Mouse (Mus musculus): ENCODE measurements around the gene Vash2. TPM values are rescaled to one million over a fixed set of nuclear protein-coding genes. Genes with fewer than 3 reads are reported as not detected.

Gene Vash2
- polyA plus RNA-seq, 1 experiment from 2014 or later = 88.3 TPM

GRCm38 (mm10) chr1:190951014-190951413, 28.1 kb downstream of the Vash2 start:
- Histone ChIP-seq H3K4me2 (ENCODE audit: low read depth, low read length) (no peak overlapping the region), H3K4me3 (ENCODE audit: low read depth, low read length) (no peak overlapping the region), H3K9me3 (replicated peaks; ENCODE audit: control insufficient read depth, low read length) (no peaks in the 10 kb centered on the region), H3K27me3 (ENCODE audit: control insufficient read depth, insufficient read depth, low read length) (no peaks in the 10 kb centered on the region), H3K36me3 (replicated peaks; ENCODE audit: control insufficient read depth, insufficient read depth, low read depth, low read length) (peaks cover 2% of the 10 kb centered on the region; the same call in 1 of the 2 replicates), H3K4me1 (ENCODE audit: control insufficient read depth, insufficient read depth, low read length) (no peaks in the 10 kb centered on the region), H3K9ac (replicated peaks; ENCODE audit: low read length) (no peak overlapping the region), H3K27ac (replicated peaks; ENCODE audit: low read depth, low read length) (no peak overlapping the region)
- ATAC-seq (replicated peaks; ENCODE audit: insufficient number of reproducible peaks, low FRiP score, low TSS enrichment, low read depth) (no peak), DNase-seq (ENCODE audit: low spot score) (no peak)
- WGBS = 88% methylated on average over 5 of the region's 5 CpGs

DNA sequence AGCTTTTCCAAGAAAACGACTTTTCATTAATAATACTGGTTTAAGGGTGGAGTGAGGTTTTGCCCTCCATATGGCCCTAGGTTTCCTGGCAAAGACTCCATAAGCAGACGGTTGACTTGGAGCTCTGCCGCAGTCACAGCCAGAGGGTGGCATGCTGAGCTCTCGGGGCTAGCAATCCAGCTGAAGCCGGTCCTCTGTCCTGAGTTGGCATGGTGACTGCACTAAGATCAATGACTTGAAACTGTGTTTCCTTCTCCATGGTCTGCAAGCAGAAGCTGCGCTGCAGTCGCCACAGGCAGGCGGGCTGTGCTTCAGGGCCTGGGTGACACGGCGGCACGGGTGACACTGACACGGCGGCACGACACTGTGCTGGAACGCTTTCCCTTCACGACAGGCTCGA, 30.2 kb downstream of the Vash2 start:
- Histone ChIP-seq H3K9ac (replicated peaks; ENCODE audit: low read length) (no peak overlapping the region), H3K4me1 (ENCODE audit: control insufficient read depth, insufficient read depth, low read length) (no peaks in the 10 kb centered on the region), H3K27ac (replicated peaks; ENCODE audit: low read depth, low read length) (no peak overlapping the region), H3K4me2 (ENCODE audit: low read depth, low read length) (no peak overlapping the region), H3K4me3 (ENCODE audit: low read depth, low read length) (no peak overlapping the region), H3K27me3 (ENCODE audit: control insufficient read depth, insufficient read depth, low read length) (no peaks in the 10 kb centered on the region), H3K36me3 (replicated peaks; ENCODE audit: control insufficient read depth, insufficient read depth, low read depth, low read length) (no peaks in the 10 kb centered on the region; the same call in 1 of the 2 replicates), H3K9me3 (replicated peaks; ENCODE audit: control insufficient read depth, low read length) (no peaks in the 10 kb centered on the region)
- whole genome bisulfite sequencing = 93% methylated on average over 17 of the region's 17 CpGs
- ATAC-seq (replicated peaks; ENCODE audit: insufficient number of reproducible peaks, low FRiP score, low TSS enrichment, low read depth) (no peak), DNase-seq (ENCODE audit: low spot score) (no peak)

DNA sequence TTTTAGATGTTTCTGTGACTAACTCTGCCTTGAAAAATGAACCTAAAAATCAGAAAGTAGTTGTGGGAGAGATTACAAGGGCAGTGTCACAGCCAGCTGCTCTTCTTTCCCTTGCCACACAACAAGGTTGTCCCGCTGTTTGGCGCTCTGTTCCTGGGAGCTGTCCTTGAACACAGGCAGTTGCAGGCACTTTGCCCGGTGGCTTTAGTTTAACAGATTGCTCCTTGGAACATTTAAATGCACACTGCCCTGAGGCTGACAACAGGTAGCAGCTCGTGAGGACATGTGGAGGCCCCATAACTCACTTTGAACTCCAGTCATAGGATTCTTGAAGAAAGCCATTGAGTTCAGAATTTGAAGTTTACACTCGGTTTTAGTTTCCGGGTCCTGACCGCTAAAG, 30.7 kb downstream of the Vash2 start:
- Histone ChIP-seq H3K9ac (replicated peaks; ENCODE audit: low read length) (no peak overlapping the region), H3K27ac (replicated peaks; ENCODE audit: low read depth, low read length) (no peak overlapping the region), H3K4me1 (ENCODE audit: control insufficient read depth, insufficient read depth, low read length) (no peaks in the 10 kb centered on the region), H3K36me3 (replicated peaks; ENCODE audit: control insufficient read depth, insufficient read depth, low read depth, low read length) (no peaks in the 10 kb centered on the region; the same call in 1 of the 2 replicates), H3K27me3 (ENCODE audit: control insufficient read depth, insufficient read depth, low read length) (no peaks in the 10 kb centered on the region), H3K9me3 (replicated peaks; ENCODE audit: control insufficient read depth, low read length) (no peaks in the 10 kb centered on the region), H3K4me3 (ENCODE audit: low read depth, low read length) (no peak overlapping the region), H3K4me2 (ENCODE audit: low read depth, low read length) (no peak overlapping the region)
- ATAC-seq (replicated peaks; ENCODE audit: insufficient number of reproducible peaks, low FRiP score, low TSS enrichment, low read depth) (no peak), DNase-seq (ENCODE audit: low spot score) (no peak)
- 90% methylated on average over 7 of the region's 7 CpGs for WGBS

GRCm38 (mm10) chr1:190947986-190948385, 31.1 kb downstream of the Vash2 start:
- no peak overlapping the region for H3K4me2 ChIP-seq (ENCODE audit: low read depth, low read length)
- H3K27ac ChIP-seq (replicated peaks; ENCODE audit: low read depth, low read length) = no peak overlapping the region
- no peaks in the 10 kb centered on the region for H3K4me1 ChIP-seq (ENCODE audit: control insufficient read depth, insufficient read depth, low read length)
- DNase-seq (ENCODE audit: low spot score) (no peak), ATAC-seq (replicated peaks; ENCODE audit: insufficient number of reproducible peaks, low FRiP score, low TSS enrichment, low read depth) (no peak)
- H3K27me3 ChIP-seq (ENCODE audit: control insufficient read depth, insufficient read depth, low read length) = no peaks in the 10 kb centered on the region
- no peak overlapping the region for H3K4me3 ChIP-seq (ENCODE audit: low read depth, low read length)
- no peaks in the 10 kb centered on the region for H3K9me3 ChIP-seq (replicated peaks; ENCODE audit: control insufficient read depth, low read length)
- no peak overlapping the region for H3K9ac ChIP-seq (replicated peaks; ENCODE audit: low read length)
- no peaks in the 10 kb centered on the region; the same call in none of the 2 replicates for H3K36me3 ChIP-seq (replicated peaks; ENCODE audit: control insufficient read depth, insufficient read depth, low read depth, low read length)
- WGBS = 75% methylated on average over 5 of the region's 5 CpGs

GRCm38 (mm10) chr1:190944109-190944760, 34.9 kb downstream of the Vash2 start:
- Histone ChIP-seq H3K4me2 (ENCODE audit: low read depth, low read length) (no peak overlapping the region), H3K27me3 (ENCODE audit: control insufficient read depth, insufficient read depth, low read length) (no peaks in the 10 kb centered on the region), H3K36me3 (replicated peaks; ENCODE audit: control insufficient read depth, insufficient read depth, low read depth, low read length) (peaks cover 5% of the 10 kb centered on the region), H3K9me3 (replicated peaks; ENCODE audit: control insufficient read depth, low read length) (no peaks in the 10 kb centered on the region), H3K4me3 (ENCODE audit: low read depth, low read length) (no peak overlapping the region), H3K27ac (replicated peaks; ENCODE audit: low read depth, low read length) (no peak overlapping the region), H3K9ac (replicated peaks; ENCODE audit: low read length) (no peak overlapping the region), H3K4me1 (ENCODE audit: control insufficient read depth, insufficient read depth, low read length) (no peaks in the 10 kb centered on the region)
- peak; percentile 73 for ATAC-seq (replicated peaks; ENCODE audit: insufficient number of reproducible peaks, low FRiP score, low TSS enrichment, low read depth)
- 52% methylated on average over 6 of the region's 6 CpGs for WGBS
- DNase-seq (ENCODE audit: low spot score) = peak; percentile 84

DNA sequence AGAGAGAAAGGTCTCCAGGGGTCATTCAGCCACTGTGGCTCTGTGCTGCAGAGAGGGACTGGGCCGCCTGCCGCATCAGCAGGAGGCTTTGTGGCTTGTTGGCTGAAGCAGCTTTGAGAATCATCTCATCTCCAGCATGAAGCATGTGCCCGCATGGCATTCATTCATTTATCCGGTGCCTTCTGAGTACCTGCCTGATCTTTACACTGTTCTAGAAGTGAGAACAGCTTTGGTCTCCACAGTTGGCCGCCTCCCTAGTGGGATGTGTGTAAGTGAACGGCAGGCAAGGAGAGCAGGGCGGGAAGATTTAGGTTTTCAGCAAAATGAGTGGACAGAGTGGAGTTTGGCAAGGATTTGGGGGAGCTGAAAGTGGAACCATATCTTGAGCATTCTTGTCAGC, 39.3 kb downstream of the Vash2 start:
- 84% methylated on average over 7 of the region's 7 CpGs for WGBS
- Histone ChIP-seq H3K4me3 (ENCODE audit: low read depth, low read length) (no peak overlapping the region), H3K4me2 (ENCODE audit: low read depth, low read length) (no peak overlapping the region), H3K36me3 (replicated peaks; ENCODE audit: control insufficient read depth, insufficient read depth, low read depth, low read length) (peaks cover 5% of the 10 kb centered on the region), H3K4me1 (ENCODE audit: control insufficient read depth, insufficient read depth, low read length) (no peaks in the 10 kb centered on the region), H3K27ac (replicated peaks; ENCODE audit: low read depth, low read length) (no peak overlapping the region), H3K27me3 (ENCODE audit: control insufficient read depth, insufficient read depth, low read length) (no peaks in the 10 kb centered on the region), H3K9ac (replicated peaks; ENCODE audit: low read length) (no peak overlapping the region), H3K9me3 (replicated peaks; ENCODE audit: control insufficient read depth, low read length) (no peaks in the 10 kb centered on the region)
- ATAC-seq (replicated peaks; ENCODE audit: insufficient number of reproducible peaks, low FRiP score, low TSS enrichment, low read depth) = no peak
- no peak for DNase-seq (ENCODE audit: low spot score)

DNA sequence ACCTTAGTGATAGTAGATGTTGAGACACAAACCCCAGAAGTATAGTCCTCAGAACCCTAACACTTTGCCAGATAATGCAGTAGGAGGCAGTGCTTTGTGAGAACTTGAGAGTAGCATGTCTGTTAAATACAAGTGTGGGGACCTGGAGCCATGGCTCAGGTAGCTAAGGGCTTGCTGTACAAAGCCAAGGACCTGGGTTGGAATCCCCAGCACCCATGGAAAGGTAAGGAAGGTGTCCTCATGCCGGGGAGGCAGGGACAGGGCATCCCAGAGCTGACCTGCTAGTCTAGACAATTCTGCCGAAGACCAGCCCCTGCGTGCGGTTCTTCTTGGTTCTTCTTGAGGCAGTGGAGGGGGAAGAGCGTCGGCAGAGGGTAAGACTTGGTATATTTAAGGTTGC, 48.9 kb downstream of the Vash2 start:
- H3K4me1 ChIP-seq (ENCODE audit: control insufficient read depth, insufficient read depth, low read length) = no peaks in the 10 kb centered on the region
- 86% methylated on average over 6 of the region's 6 CpGs for WGBS
- DNase-seq (ENCODE audit: low spot score) = no peak
- H3K27me3 ChIP-seq (ENCODE audit: control insufficient read depth, insufficient read depth, low read length) = no peaks in the 10 kb centered on the region
- no peaks in the 10 kb centered on the region; the same call in 1 of the 2 replicates for H3K36me3 ChIP-seq (replicated peaks; ENCODE audit: control insufficient read depth, insufficient read depth, low read depth, low read length)
- no peak overlapping the region for H3K4me2 ChIP-seq (ENCODE audit: low read depth, low read length)
- H3K9me3 ChIP-seq (replicated peaks; ENCODE audit: control insufficient read depth, low read length) = no peaks in the 10 kb centered on the region
- H3K4me3 ChIP-seq (ENCODE audit: low read depth, low read length) = no peak overlapping the region
- H3K27ac ChIP-seq (replicated peaks; ENCODE audit: low read depth, low read length) = no peak overlapping the region
- H3K9ac ChIP-seq (replicated peaks; ENCODE audit: low read length) = no peak overlapping the region
- ATAC-seq (replicated peaks; ENCODE audit: insufficient number of reproducible peaks, low FRiP score, low TSS enrichment, low read depth) = no peak

DNA sequence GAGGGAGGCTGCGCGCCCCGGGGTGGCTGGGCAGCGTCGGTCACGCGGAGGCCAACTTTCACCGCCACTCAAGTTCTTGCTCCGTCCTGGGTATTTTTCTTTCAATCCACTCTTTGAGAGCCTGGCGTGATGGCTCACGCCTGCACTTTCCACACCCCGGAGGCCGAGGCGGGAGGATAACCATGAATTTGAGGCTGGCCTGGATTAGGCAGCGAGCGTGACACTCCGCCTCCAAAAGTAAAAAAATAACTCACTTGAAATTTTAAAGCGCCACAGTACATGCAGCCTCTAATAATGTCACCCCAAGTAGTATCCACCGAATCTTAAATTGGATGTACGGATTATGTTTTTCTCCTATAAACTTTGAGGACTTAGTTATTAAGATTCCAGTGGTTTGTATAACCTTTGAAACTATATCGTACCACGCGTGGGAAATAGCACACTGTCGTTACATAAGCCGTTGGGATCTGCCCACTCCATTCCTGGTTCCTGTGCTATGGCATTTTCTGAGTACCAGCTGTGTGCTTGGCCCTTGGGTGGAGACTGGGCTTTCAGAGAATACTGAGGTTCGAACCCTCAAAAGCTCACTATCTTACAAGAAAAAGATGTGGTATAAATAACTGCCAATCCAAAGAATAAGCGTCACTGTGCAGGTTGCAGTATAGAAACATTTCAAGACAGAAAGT, 49.9 kb downstream of the Vash2 start:
- Histone ChIP-seq H3K9ac (replicated peaks; ENCODE audit: low read length) (peak overlapping the region; percentile 96), H3K4me2 (ENCODE audit: low read depth, low read length) (peak overlapping the region; percentile 60), H3K9me3 (replicated peaks; ENCODE audit: control insufficient read depth, low read length) (no peaks in the 10 kb centered on the region), H3K27ac (replicated peaks; ENCODE audit: low read depth, low read length) (peak overlapping the region; percentile 96), H3K27me3 (ENCODE audit: control insufficient read depth, insufficient read depth, low read length) (no peaks in the 10 kb centered on the region), H3K4me1 (ENCODE audit: control insufficient read depth, insufficient read depth, low read length) (no peaks in the 10 kb centered on the region), H3K36me3 (replicated peaks; ENCODE audit: control insufficient read depth, insufficient read depth, low read depth, low read length) (no peaks in the 10 kb centered on the region), H3K4me3 (ENCODE audit: low read depth, low read length) (peak overlapping the region; percentile 79)
- DNase-seq (ENCODE audit: low spot score) (peak; percentile 21), ATAC-seq (replicated peaks; ENCODE audit: insufficient number of reproducible peaks, low FRiP score, low TSS enrichment, low read depth) (0 out of 2 replicates have a peak, but pooled peaks have one; percentile 34)
- 9% methylated on average over 27 of the region's 27 CpGs for WGBS
